Mouse (Mus musculus) urinary bladder, adult 18-20 months (tissue): ENCODE results near the gene Tmem37.

Source experiments
- DNase-seq, 2 experiments: peaks; one replicate each; pipeline ENCODE4 v3.0.0; 2022; ENCODE audit warnings: low spot score in 2 of 2, mixed read lengths in 2 of 2

Gene Tmem37

GRCm38 (mm10) chr1:120073519-120074306 is at the start of gene Tmem37:
Tmem37 (minus strand) TSS chr1:120074074.
- peak; percentile 60 to 62 for DNase-seq

GRCm38 (mm10) chr1:120122634-120123383 is 48.9 kb upstream of the Tmem37 start:
- no peak for DNase-seq

GRCm38 (mm10) chr1:120121930-120122530 is 48.2 kb upstream of the Tmem37 start:
- no peak for DNase-seq

- DNase-seq: peak; percentile 83 to 97
Measured at GRCm38 (mm10) chr1:120120969-120121811, 47.3 kb upstream of the Tmem37 start, which contains the start of the genes Dbi and 3110009E18Rik. Dbi (minus strand) TSS chr1:120121078. 3110009E18Rik (plus strand) TSS chr1:120121187.

GRCm38 (mm10) chr1:120120141-120120968 is 46.5 kb upstream of the Tmem37 start:
- DNase-seq: peak; percentile 35 to 50

GRCm38 (mm10) chr1:120119389-120119788 is 45.5 kb upstream of the Tmem37 start:
- DNase-seq: no peak

- no peak for DNase-seq
Measured at GRCm38 (mm10) chr1:120118854-120119253, 45.0 kb upstream of the Tmem37 start.

GRCm38 (mm10) chr1:120116106-120116505 is 42.2 kb upstream of the Tmem37 start:
- DNase-seq: no peak

GRCm38 (mm10) chr1:120115671-120116081 is 41.8 kb upstream of the Tmem37 start:
- DNase-seq: no peak

- DNase-seq: no peak
Measured at GRCm38 (mm10) chr1:120112251-120113187, 38.6 kb upstream of the Tmem37 start.

- DNase-seq: no peak
Measured at GRCm38 (mm10) chr1:120111766-120112165, 37.9 kb upstream of the Tmem37 start.

GRCm38 (mm10) chr1:120109741-120110432 is 36.0 kb upstream of the Tmem37 start:
- DNase-seq: no peak

- peak; percentile 39 to 50 for DNase-seq
Measured at GRCm38 (mm10) chr1:120105556-120105959, 31.7 kb upstream of the Tmem37 start.

- no peak for DNase-seq
Measured at GRCm38 (mm10) chr1:120101227-120101609, 27.3 kb upstream of the Tmem37 start.

- DNase-seq: no peak
Measured at GRCm38 (mm10) chr1:120100456-120101226, 26.8 kb upstream of the Tmem37 start.

GRCm38 (mm10) chr1:120099483-120099882 is 25.6 kb upstream of the Tmem37 start:
- DNase-seq: no peak

- DNase-seq: peak; percentile 59 to 67
Measured at GRCm38 (mm10) chr1:120098327-120098726, 24.5 kb upstream of the Tmem37 start.

GRCm38 (mm10) chr1:120094920-120095319 is 21.0 kb upstream of the Tmem37 start:
- DNase-seq: no peak
